Mouse (Mus musculus): ENCODE measurements around the gene St6galnac6.

St6galnac6 gene

DNA sequence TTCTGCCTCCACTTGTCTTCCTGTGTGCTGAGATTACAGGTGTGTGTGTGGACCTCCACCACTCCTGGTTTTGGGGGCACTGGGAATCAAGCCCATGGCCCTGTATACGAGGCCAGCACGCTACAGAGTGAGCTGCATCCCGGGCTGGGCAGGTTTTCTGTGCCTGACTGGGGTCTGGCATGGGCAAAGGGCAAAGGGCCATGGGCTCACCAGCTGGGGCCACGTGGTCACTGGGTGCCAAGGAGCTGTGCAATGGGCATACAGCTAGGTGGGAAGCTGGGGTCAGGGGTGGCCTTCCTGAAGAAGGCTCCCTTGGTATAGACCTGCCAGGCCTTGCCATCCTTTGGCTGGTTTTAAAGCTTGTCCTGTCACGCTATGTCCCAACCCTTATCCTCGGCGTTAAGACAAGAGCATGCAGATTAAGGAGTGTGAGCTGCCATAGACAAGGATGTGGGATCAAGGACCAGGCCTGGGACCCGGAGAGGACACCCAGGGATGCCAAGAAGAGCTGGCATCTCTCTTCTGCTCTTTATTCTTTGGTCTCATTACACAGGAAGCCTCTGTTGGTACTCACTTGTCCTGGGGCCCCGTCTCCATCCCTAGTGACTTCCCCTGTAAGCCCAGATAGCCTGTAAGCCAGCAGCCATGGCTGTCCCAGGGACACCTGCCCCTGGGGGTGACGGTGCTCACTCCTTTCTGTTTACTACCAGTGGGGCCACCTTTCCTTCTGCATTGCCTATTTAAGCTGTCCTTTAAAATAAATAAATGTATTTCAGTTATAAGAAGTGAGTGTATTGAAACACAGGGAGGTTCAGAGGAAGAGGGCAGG is 35.0 kb downstream of the St6galnac6 start:
- intact Hi-C loops (cut with DNase I) = loop anchor here (10.0 kb wide), 1 partner anchor 120 kb away; the partner anchor contains the start of gene Tor2a

DNA sequence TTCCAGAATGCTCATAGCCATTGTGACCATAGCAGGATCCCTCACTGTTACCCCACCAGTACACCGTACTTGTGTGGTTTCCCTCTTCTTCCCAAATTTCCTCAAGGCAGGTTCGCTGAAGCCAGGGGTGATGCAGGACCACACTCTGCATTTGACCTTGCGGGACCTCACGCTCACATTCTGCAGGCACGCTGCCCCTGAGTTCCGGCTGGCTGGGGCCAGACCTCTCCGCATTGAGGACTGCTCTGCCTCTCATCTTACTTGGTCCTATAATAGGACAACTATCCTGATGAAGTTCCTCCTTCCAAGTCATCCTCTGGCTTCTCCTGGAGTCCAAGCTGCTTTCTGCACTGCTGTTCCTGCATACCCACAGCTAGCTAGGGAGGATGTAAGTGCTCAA is 37.1 kb downstream of the St6galnac6 start:
- intact Hi-C loops (cut with DNase I) = loop anchor here (10.0 kb wide), 1 partner anchor 118 kb away; the partner anchor contains the start of gene Tor2a

DNA sequence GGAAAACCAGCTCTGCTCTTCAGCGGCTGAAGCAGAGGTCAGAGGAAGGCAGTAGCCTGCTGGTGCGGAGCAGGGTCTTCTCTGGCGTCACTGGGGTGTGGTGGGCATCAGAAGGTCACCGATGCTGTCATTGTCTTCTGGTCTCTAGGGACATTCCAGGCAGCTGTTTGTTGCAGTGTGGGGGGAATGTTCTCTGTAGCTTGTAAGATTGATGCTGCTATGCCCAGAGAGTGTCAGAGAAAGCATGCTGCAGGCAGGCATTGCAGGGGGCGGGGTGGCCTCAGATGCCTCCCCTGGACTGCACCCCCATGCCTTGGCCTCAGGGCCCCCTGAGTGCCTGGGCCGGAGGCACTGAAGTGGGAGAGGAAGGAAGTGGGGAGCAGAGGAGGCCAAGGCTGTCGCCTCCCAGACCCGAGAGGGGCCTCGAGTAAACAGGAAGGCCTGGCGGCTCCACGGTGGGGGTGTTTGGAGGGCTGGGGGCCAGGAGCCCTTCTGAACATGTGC is 38.3 kb downstream of the St6galnac6 start:
- intact Hi-C loops (cut with DNase I) = loop anchor here (10.0 kb wide), 1 partner anchor 117 kb away; the partner anchor contains the start of gene Tor2a

DNA sequence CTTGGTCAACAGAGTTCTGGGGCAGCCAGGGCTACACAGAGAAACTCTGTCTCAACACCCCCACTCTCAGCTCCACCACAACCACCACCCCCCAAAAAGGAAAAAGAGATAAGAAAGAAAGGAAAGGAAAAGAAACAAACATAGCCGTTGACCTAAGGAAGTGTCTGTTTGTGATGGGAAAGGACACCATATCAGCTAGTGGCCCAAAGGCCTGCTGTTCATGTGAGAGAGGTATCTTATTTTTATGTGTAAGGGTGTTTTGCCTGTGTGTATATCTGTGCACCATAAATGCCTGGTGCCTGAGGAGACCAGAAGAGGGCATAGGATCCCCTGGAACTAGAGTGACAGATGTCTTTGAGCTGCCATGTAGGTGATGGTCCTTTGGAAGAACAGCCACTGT is 40.1 kb downstream of the St6galnac6 start:
- intact Hi-C loops (cut with DNase I) = loop anchor here (10.0 kb wide), 1 partner anchor 115 kb away; the partner anchor contains the start of gene Tor2a

DNA sequence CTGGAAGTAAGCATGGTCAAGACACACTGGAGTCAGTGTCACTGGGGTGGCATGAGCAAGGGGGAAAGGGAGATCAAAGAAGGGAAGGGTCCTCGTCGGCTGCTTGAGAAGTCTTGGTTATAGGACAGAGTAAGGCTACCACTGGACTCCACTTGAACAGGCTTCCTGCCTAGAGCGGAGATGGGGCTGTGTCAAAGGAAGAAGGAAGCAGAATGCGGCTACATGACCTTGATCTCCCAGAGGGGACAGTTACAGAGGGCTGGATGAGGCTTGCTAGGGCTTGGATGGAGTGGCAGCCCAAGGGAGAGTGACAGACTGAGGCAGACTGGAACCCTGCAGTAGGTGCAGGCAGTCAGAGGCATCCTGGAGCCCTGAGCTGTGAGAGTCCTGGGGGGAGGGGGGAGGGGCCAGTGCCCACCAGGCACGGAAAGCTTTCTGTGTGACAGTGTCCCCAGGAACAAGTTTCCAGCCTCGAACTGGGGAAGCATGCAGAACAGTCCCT is 41.1 kb downstream of the St6galnac6 start:
- intact Hi-C loops (cut with DNase I) = no loop called here

DNA sequence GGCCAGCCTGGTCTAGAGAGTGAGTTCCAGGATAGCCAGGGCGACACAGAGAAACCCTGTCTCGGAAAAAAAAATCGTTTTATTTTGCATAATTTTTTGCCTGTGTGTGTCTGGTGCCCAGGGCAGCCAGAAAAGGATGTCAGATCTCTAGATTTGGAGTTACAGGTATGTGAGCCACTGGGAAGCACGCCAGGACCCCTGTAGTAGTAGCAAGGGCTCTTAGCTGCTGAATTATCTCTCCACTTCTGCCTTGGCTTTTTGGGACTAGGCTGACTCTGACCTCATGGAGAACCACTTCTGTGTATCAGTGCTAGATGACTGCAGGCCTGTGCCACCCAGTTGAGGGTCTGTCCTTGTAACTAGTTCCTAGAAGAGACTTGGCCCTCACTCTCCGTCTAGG is 42.3 kb downstream of the St6galnac6 start:
- intact Hi-C loops (cut with DNase I) = no loop called here

DNA sequence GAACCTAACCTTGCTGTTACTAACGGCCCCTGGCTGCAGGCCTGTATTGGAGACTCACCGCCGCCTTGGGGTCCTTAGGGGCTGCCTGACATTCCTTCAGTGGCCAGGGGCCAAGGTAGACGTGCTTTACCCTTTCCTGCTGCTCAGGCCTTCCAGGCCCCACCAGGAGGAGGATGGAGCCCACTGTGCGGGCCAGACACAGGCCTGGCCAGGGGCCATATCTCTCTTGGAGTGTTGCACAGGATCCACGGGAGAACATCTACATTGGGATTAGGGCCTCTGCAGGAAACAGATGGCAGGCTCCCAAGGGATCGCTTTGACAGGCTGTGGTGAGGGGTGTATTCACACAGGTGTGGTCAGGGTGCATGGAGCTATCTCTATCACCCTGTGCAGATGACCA is 43.3 kb downstream of the St6galnac6 start:
- intact Hi-C loops (cut with DNase I) = no loop called here

DNA sequence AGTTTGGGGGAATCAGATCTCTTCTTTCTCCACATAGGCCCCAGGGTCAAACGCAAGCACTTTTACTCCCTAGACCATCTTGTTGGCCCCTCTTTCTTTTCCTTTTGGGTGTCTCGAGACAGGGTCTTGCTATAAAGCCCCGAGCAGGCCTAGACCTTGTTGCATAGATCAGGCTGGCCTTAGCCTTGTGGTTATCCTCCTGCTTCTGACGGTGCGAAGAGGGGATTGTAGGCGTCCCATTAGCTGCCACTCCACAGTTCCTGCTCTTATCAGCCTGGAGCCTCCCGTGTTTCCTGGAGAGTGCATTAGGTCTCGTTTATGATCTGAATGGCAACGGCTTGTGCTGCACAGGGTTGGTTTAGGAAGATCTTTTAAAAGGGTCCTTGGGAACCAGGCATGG is 44.6 kb downstream of the St6galnac6 start:
- intact Hi-C loops (cut with DNase I) = no loop called here

DNA sequence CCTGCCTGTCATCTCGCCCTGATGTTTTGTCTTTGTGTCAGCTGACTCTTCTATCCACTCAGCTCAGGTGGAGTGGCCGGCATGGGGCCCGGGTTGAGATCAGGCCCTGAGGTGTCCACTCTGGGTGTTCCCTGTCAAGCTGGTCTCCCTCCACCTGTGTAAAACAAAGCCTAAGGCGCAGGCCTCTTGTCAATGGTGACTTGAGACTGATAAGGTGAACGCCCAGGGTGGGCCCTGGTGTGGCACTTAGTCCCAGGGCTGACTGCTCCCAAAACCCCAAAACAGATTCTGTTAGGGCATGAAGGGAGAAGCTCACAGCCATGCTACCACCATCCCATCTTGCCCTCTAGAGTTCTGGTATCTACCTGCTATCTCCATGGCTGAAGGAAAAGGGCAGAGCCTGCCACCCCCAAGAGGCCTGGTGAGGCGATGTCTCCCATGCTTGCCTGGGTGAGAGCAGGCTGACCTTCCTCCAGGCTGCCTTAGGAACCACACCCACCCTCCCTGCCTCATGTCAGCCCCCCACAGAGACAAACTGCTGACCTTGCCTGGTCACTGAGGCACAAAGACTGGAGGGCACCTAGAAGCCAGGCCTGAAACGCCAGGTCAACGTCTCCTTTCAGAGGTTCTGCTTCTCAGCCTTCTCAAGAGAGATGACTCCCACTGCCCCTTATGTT is 45.4 kb downstream of the St6galnac6 start:
- intact Hi-C loops (cut with DNase I) = no loop called here

DNA sequence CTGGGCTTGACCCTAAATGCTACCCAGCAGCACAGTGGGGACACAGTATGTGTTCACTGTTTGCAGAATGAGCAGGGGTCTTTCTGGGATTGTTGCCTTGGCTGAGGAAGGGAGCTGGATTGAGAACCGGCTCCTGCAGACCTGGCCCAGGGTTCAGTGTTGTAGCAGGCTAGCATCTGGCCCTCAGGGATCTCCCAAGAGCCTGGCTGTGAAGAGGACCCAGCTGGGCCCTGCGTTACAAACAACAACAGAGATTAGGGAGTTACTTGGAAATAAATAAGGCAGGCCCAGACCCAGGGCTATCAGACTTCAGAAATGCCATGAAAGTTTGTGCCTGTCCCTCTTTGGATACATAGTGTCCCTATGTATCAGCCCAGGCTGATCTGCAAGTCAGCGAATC is 46.1 kb downstream of the St6galnac6 start:
- intact Hi-C loops (cut with DNase I) = no loop called here

DNA sequence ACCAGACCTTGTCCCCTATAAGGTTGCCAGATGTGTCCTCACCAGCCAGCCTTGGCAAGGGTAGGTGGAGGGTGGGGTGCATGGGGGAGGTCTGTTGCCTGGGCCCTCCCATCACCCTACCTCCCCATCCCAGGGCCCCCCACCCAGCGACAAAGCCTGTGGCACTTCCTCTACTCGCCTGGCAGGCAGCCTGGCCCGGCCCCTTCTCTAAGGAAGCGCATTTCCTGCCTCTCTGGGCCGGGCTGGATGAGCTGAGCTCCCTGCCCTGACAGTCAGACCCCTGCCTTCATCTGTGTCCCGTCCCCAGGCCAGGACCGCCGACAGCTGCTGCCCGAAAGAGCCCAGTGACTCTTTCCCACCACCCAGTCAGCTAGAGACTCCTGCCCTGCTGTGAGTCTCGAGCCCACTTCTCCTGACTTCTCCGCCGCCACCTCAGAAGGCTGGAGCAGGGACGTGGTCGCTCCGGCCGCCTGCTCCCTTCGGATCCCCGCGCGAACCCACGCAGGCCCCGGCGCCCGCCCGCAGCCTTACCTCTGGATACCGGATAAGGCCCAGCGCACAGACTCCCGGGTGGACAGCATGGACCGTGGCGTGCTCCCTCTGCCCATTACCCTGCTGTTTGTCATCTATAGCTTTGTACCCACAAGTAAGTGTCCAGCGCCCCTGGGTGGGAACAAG is 47.0 kb downstream of the St6galnac6 start, which contains the start of gene Eng:
TSS of gene Eng (plus strand) at position 217 of the 678 bp plus-strand sequence.
- intact Hi-C loops (cut with DNase I) = no loop called here

DNA sequence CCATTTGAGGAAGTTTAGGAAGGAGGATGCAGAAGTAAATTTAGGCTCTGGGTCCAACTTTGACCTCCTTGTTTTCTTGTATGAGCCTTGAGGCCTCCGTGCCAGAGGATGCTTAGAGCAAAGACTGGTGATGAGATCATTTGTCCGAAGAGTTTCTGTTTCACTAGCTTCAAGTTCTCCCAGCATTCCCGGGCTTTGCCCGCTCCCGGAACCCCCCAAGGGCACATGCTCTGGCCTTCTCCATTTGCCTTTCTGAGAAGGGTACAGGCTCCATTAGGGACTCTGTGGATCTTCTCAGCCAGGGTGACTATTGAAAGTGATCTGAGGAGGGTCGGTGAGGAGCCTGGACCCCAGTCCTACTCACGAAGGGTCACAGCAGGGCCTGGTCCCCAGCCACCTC is 47.9 kb downstream of the St6galnac6 start:
- intact Hi-C loops (cut with DNase I) = no loop called here

DNA sequence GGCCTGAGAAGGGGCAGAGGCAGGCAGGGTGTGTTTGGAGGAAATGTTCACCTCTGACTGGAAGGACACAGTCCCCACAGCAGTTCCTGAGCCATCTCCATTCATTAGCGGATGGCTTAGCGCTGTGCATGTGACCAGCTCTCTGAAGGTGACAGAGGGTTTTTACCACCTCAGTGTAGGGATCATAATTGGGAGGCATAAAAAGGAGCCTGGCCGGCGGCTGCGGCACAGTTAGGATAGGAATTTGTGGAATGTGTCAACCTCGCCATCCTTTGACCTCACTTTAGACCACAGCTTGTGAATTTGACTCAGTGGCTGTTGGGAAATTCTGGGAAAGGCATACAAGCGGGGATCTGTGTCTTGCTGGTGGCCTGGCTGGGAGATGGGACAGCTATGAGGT is 54.3 kb downstream of the St6galnac6 start:
- intact Hi-C loops (cut with DNase I) = no loop called here

DNA sequence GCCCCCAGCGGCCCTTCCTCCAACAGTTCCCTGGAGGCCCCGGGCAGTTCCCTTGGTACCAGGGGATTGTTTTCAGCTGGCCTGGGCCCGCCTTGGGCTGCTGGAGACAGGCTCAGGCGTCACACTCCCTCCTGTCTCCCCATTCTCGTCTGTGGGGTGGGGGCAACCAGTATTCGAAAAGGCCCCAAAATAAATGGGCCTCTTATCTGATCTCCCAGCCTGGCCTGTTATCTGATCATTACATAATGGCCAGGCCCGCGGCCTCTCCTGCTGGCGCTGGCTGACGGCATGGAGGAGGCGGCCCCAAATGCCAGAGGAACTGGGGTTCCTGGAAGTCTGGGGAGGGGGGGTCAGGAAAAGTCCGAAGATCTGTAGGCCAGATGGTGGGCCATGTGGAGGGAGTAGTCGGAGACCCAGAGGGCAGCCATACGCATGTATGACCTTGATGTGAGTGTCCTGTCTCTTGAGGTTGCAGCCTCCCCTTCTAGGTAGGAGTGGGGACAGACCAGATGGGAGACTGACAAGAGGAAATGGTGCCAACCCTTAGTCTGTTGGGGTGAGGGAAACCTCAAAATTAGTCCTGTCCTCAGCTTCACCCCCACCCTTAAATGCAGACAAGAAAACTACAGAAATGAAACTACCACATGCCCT is 55.4 kb downstream of the St6galnac6 start:
- intact Hi-C loops (cut with DNase I) = no loop called here

DNA sequence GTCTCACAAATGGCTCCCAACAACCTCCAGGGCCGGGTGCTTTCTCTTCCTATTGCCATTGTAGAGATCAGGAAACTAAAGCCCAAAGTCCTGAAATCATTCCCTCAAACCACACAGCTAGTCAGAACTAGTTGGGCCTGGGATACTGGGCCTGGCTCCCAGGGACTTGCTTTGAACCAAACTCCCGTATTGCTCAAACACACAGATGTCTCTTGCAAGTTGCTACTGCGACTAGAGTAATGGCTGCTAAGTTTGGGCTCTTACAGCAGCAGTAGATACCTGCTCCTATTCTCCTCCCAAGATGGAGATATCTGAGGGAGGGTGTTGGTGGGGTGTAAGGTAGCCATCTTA is 55.9 kb downstream of the St6galnac6 start:
- intact Hi-C loops (cut with DNase I) = no loop called here

DNA sequence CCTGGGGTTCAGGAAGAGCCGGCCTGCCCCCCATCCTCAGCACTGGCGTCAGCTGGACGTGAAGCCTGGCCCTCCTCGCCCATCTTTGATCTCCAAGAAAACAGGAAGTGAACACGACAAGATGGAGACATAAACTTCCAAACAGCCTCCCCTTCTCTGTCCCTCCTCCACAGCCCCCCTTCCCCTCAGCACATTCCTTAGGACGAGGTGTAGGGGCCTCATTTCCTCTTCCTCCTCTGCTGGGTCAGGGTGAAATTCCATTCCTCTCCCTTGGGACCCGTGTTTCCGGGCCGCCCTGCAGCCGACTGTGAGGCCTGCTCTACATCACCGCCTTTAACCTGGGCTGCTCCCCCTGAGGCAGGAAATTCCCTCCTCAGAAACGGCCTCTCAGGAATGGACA is 56.3 kb downstream of the St6galnac6 start:
- intact Hi-C loops (cut with DNase I) = no loop called here

DNA sequence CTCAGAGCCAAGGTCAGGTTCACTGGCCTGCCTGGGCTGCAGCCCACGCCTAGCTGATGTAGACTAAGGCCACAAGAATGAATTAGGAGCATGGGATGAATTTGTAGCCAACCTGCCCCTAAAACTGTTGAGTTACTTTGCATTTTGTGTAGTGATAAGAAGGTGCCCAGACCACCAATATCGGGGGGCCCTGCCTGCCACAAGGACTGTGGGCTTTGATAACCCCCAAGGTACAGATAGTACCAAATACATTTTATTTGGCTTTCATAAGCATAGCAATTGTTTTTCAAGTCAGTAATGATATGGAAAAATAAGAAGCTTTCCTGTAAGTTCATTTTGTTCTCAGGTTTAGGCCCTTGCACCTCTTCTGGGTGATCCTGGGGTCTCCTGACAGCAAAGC is 59.4 kb downstream of the St6galnac6 start:
- intact Hi-C loops (cut with DNase I) = no loop called here

DNA sequence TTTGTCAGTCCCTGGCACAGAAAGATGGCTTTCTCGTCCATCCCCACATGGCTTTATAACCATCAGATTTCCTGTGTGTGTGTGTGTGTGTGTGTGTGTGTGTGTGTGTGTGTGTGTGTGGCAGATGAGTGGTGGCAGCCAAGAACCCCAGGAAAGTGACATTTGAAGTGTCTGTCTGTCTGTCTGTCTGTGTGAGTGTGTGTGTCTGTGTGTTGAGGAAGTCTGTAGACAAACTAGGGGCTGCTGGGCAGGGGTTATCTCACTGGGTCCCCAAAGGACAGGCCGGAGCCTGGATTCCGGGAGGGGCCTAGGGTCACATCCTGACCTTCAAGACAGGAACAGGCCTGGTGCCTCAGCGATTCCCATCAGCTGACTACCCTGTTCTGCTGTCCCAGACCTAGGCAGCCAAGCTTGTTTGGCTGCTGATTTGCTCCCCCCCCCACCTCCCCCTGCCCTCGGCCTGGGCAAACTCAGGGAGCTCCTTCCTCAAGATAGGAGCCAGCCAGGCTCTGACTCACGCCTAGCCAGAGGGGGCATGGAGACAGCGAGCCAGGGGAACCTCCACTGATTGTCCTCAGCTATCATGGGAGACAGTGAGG is 62.1 kb downstream of the St6galnac6 start:
- intact Hi-C loops (cut with DNase I) = no loop called here

DNA sequence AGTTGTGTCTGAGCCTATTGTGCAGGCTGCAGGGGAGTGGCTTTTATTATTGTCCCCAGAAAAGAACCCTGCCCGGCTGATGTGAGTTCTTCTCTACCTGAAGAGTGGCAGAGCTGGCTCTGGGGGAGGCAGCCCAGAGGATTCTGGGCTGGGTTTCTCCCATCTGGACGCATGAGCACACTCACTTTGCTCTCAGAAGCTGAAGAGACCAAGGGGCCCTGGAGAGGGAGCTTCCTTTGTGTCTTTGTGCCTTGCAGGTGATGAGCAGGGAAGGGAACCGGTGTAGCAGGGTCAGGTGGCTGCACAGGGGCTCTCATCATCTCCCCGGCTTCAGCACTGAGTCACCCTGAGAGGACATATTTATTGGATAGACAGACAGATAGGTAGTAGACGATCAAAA is 62.8 kb downstream of the St6galnac6 start:
- intact Hi-C loops (cut with DNase I) = no loop called here

DNA sequence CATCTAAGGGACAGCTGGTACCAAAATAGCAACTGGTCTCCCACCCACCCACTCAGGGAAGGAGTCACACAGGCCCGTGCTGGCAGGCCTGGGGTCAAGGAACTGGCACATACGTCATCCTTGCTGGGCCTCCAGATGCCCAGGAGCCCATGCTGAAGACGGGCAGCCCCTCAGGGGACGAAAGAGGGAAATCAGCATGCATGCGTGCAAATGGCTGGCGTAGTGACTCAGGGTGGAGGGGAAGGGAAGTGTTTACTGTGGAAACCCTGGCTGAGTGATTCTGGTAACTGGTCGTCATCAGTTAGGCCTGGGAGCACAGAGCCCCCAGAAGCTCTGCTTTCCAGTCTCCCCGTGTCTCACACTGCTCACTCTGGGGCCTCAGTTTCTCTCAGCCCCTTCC is 65.8 kb downstream of the St6galnac6 start:
- intact Hi-C loops (cut with DNase I) = no loop called here

DNA sequence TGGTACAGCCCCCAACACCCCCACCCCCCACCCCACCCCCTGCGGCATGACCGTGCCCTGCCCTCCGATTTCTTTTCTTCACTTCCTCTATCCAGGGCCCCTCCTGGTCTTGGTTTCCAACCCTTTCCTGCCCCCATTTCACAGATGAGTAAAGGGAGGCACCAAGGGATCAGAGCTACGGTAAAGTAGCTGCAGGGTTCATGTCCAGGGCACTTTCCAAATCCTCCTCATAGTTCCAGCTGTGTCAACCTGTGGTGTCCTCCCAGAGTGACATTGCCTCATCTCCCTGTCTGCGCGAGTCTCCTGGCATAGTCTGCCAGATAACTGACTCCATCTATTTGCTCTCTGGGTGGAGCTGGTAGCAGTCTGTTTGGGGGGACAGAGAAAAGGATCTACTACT is 66.3 kb downstream of the St6galnac6 start:
- intact Hi-C loops (cut with DNase I) = no loop called here

Measured in adrenal gland (tissue).